Mouse (Mus musculus) spleen, postnatal 4 days (tissue): ENCODE measurements around the gene Psmc5.
"Not testable (repeated sequence)": the region's sequence is repeated elsewhere in the genome, so short reads cannot be mapped to it uniquely, and the experiment has no call there.

Experiments
- DNase-seq, 2 experiments: peaks; one replicate each; pipeline ENCODE4 v3.0.0; 2022; ENCODE audit warnings: low spot score in 2 of 2

The Psmc5 gene

GRCm38 (mm10) chr11:106255685-106256451 is at the start of gene Psmc5, which contains the start of gene Ftsj3:
Psmc5 (plus strand) TSS chr11:106256154.
Ftsj3 (minus strand) TSS chr11:106256079.
- DNase-seq = peak; percentile 98 to 99

GRCm38 (mm10) chr11:106212771-106213170 is 43.2 kb upstream of the Psmc5 start:
- no peak for DNase-seq

GRCm38 (mm10) chr11:106214856-106215255 is 41.1 kb upstream of the Psmc5 start:
- DNase-seq = no peak

GRCm38 (mm10) chr11:106215450-106215859 is 40.5 kb upstream of the Psmc5 start:
- DNase-seq = no peak

- peak; percentile 91 to 95 for DNase-seq
Measured at GRCm38 (mm10) chr11:106215927-106216729, 39.8 kb upstream of the Psmc5 start, which contains the start of gene Ccdc47. Ccdc47 (minus strand) TSS chr11:106216344.

- peak; percentile 88 to 93 for DNase-seq
Measured at GRCm38 (mm10) chr11:106216730-106217490, 39.0 kb upstream of the Psmc5 start, which contains the start of gene Ddx42. Ddx42 (plus strand) TSS chr11:106216926.

- DNase-seq = no peak
Measured at GRCm38 (mm10) chr11:106220603-106221002, 35.4 kb upstream of the Psmc5 start.

- not testable (repeated sequence) for DNase-seq
Measured at GRCm38 (mm10) chr11:106233978-106234377, 22.0 kb upstream of the Psmc5 start.

- DNase-seq = no peak
Measured at GRCm38 (mm10) chr11:106246834-106247233, 9.1 kb upstream of the Psmc5 start.

GRCm38 (mm10) chr11:106249326-106249725 is 6.6 kb upstream of the Psmc5 start:
- DNase-seq = no peak

- no peak for DNase-seq
Measured at GRCm38 (mm10) chr11:106254767-106255166, 1.2 kb upstream of the Psmc5 start.

- DNase-seq = peak in 1 of 2 experiments; percentile 73
Measured at GRCm38 (mm10) chr11:106255174-106255573, 780 bp upstream of the Psmc5 start.

GRCm38 (mm10) chr11:106256775-106257174 is 821 bp downstream of the Psmc5 start:
- DNase-seq = peak in 1 of 2 experiments; percentile 64

- DNase-seq = no peak
Measured at GRCm38 (mm10) chr11:106260826-106261450, 5.0 kb downstream of the Psmc5 start.

GRCm38 (mm10) chr11:106263963-106264362 is 8.0 kb downstream of the Psmc5 start:
- no peak for DNase-seq

GRCm38 (mm10) chr11:106264988-106265387 is 9.0 kb downstream of the Psmc5 start:
- no peak for DNase-seq

GRCm38 (mm10) chr11:106265570-106265969 is 9.6 kb downstream of the Psmc5 start:
- no peak for DNase-seq

GRCm38 (mm10) chr11:106266431-106266830 is 10.5 kb downstream of the Psmc5 start:
- peak in 1 of 2 experiments; percentile 59 for DNase-seq

GRCm38 (mm10) chr11:106267311-106267852 is 11.4 kb downstream of the Psmc5 start:
- DNase-seq = peak in 1 of 2 experiments; percentile 62

- no peak for DNase-seq
Measured at GRCm38 (mm10) chr11:106267871-106268270, 11.9 kb downstream of the Psmc5 start.
